Mouse (Mus musculus): ENCODE data around the gene Phf21a. TPM values are rescaled to one million over a fixed set of nuclear protein-coding genes. Genes with fewer than 3 reads are reported as not detected.
A peak's percentile ranks its signal among the peaks of the same experiment; 100 is the strongest.

The Phf21a gene
- polyA plus RNA-seq (2014; fragmentation: Nextera tagmentation; extraction: Ambion mirVana): 32.1 and 34.1 TPM in 2 replicates

DNA sequence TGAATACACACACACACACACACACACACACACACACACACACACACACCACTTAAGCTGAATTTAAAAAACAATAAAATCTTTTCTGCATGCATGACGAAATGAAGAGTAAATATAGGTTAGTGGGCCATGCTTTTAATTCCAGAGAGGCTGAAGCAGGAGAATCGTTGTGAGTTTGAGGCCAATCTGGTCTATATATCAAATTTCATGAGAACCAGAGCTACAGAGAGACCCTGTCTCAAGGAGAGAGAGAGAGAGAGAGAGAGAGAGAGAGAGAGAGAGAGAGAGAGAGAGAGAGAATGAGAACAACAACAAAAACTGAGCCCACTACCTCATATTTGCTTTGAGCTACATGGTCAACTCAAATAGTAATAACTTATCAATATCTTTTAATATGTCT lies at the start of gene Phf21a:
Phf21a (plus strand) TSS at position 301 of the 400 bp plus-strand sequence.
- no peak within 1 kb of the TSS for H3K4me2 ChIP-seq (ENCODE audit: low read depth)
- no peak for ATAC-seq (ENCODE audit: insufficient read depth, low FRiP score, low TSS enrichment)
- no peak for DNase-seq (ENCODE audit: low spot score)
- 83% methylated on average over 2 of the region's 2 CpGs for WGBS
- no peak within 1 kb of the TSS for H3K27ac ChIP-seq (ENCODE audit: low read depth, low read length)
- no peak within 1 kb of the TSS for H3K4me3 ChIP-seq (ENCODE audit: low read depth, low read length)
- H3K27me3 ChIP-seq (ENCODE audit: control insufficient read depth, insufficient read depth, low read length): no peaks in the 10 kb centered on the region
- H3K36me3 ChIP-seq (ENCODE audit: control insufficient read depth, insufficient read depth, low read length): no peaks in the 10 kb centered on the region
- no peaks in the 10 kb centered on the region for H3K9me3 ChIP-seq (ENCODE audit: control insufficient read depth, low read length)
- H3K4me1 ChIP-seq (ENCODE audit: control insufficient read depth, insufficient read depth, low read length): no peaks in the 10 kb centered on the region
- H3K9ac ChIP-seq (ENCODE audit: low read length): no peak within 1 kb of the TSS

DNA sequence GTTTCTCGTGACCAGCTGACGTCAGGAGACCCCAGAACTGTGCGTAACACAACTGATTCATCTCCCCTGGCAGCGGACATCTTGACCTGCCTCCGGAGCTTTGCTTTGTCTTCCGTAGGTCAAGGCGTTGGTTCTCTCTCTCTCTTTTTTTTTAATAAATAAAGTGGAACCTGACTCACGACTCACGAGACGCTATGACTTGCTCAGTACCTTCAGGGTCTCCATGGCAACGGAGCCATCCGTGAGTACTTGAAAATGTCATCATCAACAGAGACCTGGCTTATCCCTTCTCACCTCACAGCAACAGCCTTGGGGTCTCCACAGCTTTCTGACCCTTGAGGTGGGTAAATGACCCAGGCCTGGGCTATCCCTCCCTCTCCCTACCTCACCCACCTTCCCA lies 49.6 kb upstream of the Phf21a start:
- WGBS: 84% methylated on average over 12 of the region's 12 CpGs
- Histone ChIP-seq H3K27ac (ENCODE audit: low read depth, low read length) (no peak overlapping the region), H3K9ac (ENCODE audit: low read length) (no peak overlapping the region), H3K9me3 (ENCODE audit: control insufficient read depth, low read length) (no peaks in the 10 kb centered on the region), H3K4me2 (ENCODE audit: low read depth) (no peak overlapping the region), H3K27me3 (ENCODE audit: control insufficient read depth, insufficient read depth, low read length) (no peaks in the 10 kb centered on the region), H3K4me3 (ENCODE audit: low read depth, low read length) (no peak overlapping the region), H3K4me1 (ENCODE audit: control insufficient read depth, insufficient read depth, low read length) (no peaks in the 10 kb centered on the region), H3K36me3 (ENCODE audit: control insufficient read depth, insufficient read depth, low read length) (no peaks in the 10 kb centered on the region)
- no peak for DNase-seq (ENCODE audit: low spot score)
- no peak for ATAC-seq (ENCODE audit: insufficient read depth, low FRiP score, low TSS enrichment)

DNA sequence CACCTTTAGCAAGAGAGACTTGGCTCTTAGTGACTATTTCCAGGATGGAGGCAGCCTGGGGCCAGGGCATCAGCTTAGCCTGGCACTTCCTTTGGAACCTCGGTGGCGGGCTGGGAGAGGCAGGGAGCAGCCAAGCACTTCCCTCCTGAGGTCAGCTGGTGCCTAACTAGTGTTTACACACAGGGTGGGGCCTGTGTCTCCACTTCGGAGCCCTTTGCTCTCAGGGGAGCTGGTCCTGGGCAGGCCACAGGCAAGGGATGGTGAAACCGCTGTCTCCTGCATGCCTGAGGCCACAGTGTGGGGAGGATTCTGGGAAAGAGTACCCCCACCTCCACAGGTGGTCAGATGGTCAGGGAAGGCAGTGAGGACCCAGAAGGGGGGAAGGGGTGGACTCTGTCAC lies 45.3 kb upstream of the Phf21a start:
- DNase-seq (ENCODE audit: low spot score) (no peak), ATAC-seq (ENCODE audit: insufficient read depth, low FRiP score, low TSS enrichment) (no peak)
- H3K4me3 ChIP-seq (ENCODE audit: low read depth, low read length): no peak overlapping the region
- no peak overlapping the region for H3K9ac ChIP-seq (ENCODE audit: low read length)
- H3K9me3 ChIP-seq (ENCODE audit: control insufficient read depth, low read length): no peaks in the 10 kb centered on the region
- no peaks in the 10 kb centered on the region for H3K27me3 ChIP-seq (ENCODE audit: control insufficient read depth, insufficient read depth, low read length)
- 28% methylated on average over 4 of the region's 4 CpGs for WGBS
- H3K4me2 ChIP-seq (ENCODE audit: low read depth): no peak overlapping the region
- H3K27ac ChIP-seq (ENCODE audit: low read depth, low read length): no peak overlapping the region
- H3K36me3 ChIP-seq (ENCODE audit: control insufficient read depth, insufficient read depth, low read length): no peaks in the 10 kb centered on the region
- H3K4me1 ChIP-seq (ENCODE audit: control insufficient read depth, insufficient read depth, low read length): no peaks in the 10 kb centered on the region

DNA sequence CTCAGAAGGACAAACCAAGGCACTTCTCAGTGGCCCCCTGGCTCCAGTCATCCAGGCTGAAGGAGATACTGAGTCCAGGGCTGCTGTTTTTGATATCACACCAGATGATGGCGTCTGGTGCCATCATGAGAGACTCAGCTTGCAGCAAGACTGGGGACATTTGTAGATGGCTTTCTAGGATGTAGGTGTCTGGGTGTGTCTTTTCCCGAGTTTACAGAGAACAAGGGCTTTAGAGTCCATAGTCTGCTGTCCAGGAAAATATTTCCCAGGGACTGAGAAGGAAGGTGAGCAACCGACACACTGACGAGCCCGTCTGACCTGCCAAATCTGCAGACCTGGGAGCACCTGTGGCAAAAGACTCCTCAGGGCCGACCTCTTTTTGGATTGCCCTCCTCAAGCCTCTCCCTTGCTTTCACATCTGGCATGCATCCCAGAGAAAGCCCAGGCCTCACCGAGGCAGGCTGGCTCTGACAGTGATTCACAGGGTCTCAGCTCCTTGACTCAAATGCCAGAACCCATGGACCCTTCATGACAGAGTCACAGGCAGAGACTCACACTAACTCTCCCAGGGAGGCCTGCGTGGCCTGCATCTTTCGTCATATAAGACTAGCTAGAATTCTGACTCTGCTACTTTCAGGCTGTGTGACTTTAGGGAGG lies 44.8 kb upstream of the Phf21a start:
- Histone ChIP-seq H3K4me1 (ENCODE audit: control insufficient read depth, insufficient read depth, low read length) (no peaks in the 10 kb centered on the region), H3K9me3 (ENCODE audit: control insufficient read depth, low read length) (no peaks in the 10 kb centered on the region), H3K4me3 (ENCODE audit: low read depth, low read length) (no peak overlapping the region), H3K36me3 (ENCODE audit: control insufficient read depth, insufficient read depth, low read length) (no peaks in the 10 kb centered on the region), H3K4me2 (ENCODE audit: low read depth) (no peak overlapping the region), H3K27ac (ENCODE audit: low read depth, low read length) (no peak overlapping the region), H3K9ac (ENCODE audit: low read length) (no peak overlapping the region), H3K27me3 (ENCODE audit: control insufficient read depth, insufficient read depth, low read length) (no peaks in the 10 kb centered on the region)
- WGBS: 72% methylated on average over 9 of the region's 9 CpGs
- DNase-seq (ENCODE audit: low spot score) (no peak), ATAC-seq (ENCODE audit: insufficient read depth, low FRiP score, low TSS enrichment) (no peak)

DNA sequence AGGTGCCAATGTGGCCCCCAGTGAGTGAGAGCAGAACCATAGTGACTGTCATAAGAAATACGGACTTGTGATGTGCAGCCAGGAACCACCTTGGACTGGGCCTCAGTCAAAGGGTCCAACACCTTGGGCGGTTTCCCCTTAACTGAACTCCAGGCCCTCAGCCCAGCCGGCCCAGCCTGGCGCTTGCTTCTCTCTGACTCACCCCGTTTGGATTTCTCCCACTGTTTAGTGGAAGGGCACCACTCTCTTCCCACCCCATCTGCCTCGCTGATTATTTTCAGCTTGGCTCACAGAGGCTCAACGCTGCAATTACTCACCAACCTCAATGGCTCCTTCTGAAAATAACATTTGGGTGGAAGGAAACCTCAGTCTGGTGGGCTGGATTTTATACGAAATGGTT lies 40.7 kb upstream of the Phf21a start:
- no peak for DNase-seq (ENCODE audit: low spot score)
- WGBS: 84% methylated on average over 8 of the region's 8 CpGs
- Histone ChIP-seq H3K4me3 (ENCODE audit: low read depth, low read length) (no peak overlapping the region), H3K27ac (ENCODE audit: low read depth, low read length) (no peak overlapping the region), H3K9ac (ENCODE audit: low read length) (no peak overlapping the region), H3K4me2 (ENCODE audit: low read depth) (no peak overlapping the region), H3K9me3 (ENCODE audit: control insufficient read depth, low read length) (no peaks in the 10 kb centered on the region), H3K36me3 (ENCODE audit: control insufficient read depth, insufficient read depth, low read length) (no peaks in the 10 kb centered on the region), H3K27me3 (ENCODE audit: control insufficient read depth, insufficient read depth, low read length) (peaks cover 5% of the 10 kb centered on the region), H3K4me1 (ENCODE audit: control insufficient read depth, insufficient read depth, low read length) (peaks cover 7% of the 10 kb centered on the region; the same call in 1 of the 2 replicates)
- ATAC-seq (ENCODE audit: insufficient read depth, low FRiP score, low TSS enrichment): no peak

DNA sequence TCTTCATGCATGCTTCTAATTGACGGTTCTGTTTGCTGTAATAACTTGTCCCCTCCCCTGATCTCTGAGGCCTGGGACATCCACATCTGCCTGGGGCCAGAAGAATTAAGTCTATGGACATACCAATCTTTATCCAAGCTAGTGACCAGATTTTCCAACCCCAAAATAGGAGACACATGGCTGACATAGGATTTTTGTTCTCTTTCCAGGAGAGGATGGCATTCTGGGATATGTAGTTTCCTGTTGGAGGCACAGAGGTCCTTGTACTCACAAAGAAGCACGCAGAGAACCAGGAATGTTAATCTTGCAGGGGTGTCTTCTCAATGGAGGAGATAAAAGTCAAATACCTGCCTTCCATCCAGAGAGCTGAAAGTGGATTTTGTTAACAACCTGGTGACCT lies 40.2 kb upstream of the Phf21a start:
- no peak overlapping the region for H3K9ac ChIP-seq (ENCODE audit: low read length)
- H3K27ac ChIP-seq (ENCODE audit: low read depth, low read length): no peak overlapping the region
- DNase-seq (ENCODE audit: low spot score) (no peak), ATAC-seq (ENCODE audit: insufficient read depth, low FRiP score, low TSS enrichment) (no peak)
- peaks cover 7% of the 10 kb centered on the region; the same call in 1 of the 2 replicates for H3K4me1 ChIP-seq (ENCODE audit: control insufficient read depth, insufficient read depth, low read length)
- H3K27me3 ChIP-seq (ENCODE audit: control insufficient read depth, insufficient read depth, low read length): peaks cover 5% of the 10 kb centered on the region
- 57% methylated on average over 2 of the region's 2 CpGs for WGBS
- H3K36me3 ChIP-seq (ENCODE audit: control insufficient read depth, insufficient read depth, low read length): no peaks in the 10 kb centered on the region
- H3K9me3 ChIP-seq (ENCODE audit: control insufficient read depth, low read length): no peaks in the 10 kb centered on the region
- no peak overlapping the region for H3K4me3 ChIP-seq (ENCODE audit: low read depth, low read length)
- H3K4me2 ChIP-seq (ENCODE audit: low read depth): no peak overlapping the region

DNA sequence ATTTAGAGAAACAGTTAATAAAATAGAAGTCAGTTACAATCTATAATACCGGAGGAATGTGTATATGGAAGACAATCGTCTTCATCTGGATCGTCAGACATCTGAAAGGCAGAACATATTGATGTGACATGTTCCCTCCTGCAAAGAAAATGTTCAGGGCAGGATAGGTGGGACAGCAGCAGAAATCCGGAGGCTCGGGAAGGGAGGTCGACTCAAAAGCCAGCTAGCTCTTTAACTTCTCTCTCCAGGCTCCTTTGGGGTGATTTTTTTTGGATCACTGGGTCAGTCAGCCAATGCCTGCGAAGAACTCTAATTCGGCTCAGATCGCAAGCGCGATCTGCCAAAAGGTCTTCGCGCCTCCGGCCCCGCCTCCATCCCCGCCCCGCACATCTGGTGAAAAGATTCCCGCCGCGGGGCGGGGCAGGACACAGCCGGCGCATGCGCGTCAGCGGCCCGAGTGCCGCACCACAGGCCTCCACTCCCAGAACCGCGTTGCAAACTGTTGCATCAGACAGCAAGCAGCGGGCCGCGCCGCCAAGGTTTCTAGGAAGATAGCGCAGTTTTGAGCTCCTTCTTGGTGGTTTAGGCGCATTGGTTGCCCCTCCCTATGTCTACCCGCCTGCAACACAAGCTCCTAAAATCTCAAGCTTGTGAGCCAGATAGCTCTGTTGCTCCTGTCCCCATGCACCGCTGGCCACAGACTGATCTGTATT lies 37.7 kb upstream of the Phf21a start:
- Histone ChIP-seq H3K9ac (ENCODE audit: low read length) (peak overlapping the region; percentile 31), H3K27me3 (ENCODE audit: control insufficient read depth, insufficient read depth, low read length) (peaks cover 17% of the 10 kb centered on the region)

DNA sequence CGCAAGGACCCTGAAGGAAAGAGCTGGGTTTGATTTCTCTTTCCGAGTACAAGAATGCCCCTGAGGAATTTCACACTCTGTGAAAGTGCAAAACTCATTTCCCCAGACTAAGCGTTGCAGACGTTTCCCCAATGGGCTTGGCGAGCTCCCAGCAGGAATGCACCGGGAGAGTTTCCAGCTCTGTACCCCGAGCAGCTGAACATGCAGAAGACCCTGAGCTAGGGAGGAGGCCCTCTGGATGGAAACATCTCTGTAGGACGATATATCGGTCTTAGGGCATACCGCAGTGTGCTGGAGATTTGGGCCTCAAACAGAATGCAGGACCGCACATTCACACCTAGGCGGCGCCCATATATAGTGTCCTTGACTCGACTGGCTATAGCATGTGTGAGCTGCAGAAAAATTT lies 37.1 kb upstream of the Phf21a start:
- peak; percentile 75 for DNase-seq (ENCODE audit: low spot score)
- Histone ChIP-seq H3K9ac (ENCODE audit: low read length) (peak overlapping the region; percentile 31), H3K36me3 (ENCODE audit: control insufficient read depth, insufficient read depth, low read length) (no peaks in the 10 kb centered on the region), H3K4me2 (ENCODE audit: low read depth) (peak overlapping the region; percentile 67), H3K4me3 (ENCODE audit: low read depth, low read length) (peak overlapping the region; percentile 25), H3K9me3 (ENCODE audit: control insufficient read depth, low read length) (no peaks in the 10 kb centered on the region), H3K27ac (ENCODE audit: low read depth, low read length) (0 out of 2 replicates have a peak overlapping the region, but pooled peaks have one; percentile 29), H3K27me3 (ENCODE audit: control insufficient read depth, insufficient read depth, low read length) (peaks cover 22% of the 10 kb centered on the region), H3K4me1 (ENCODE audit: control insufficient read depth, insufficient read depth, low read length) (peaks cover 10% of the 10 kb centered on the region; the same call in 1 of the 2 replicates)
- ATAC-seq (ENCODE audit: insufficient read depth, low FRiP score, low TSS enrichment): peak; percentile 32; the same call in 1 of the 2 replicates
- 2% methylated on average over 14 of the region's 14 CpGs for whole genome bisulfite sequencing

More for the DNA sequence above, 37.7 kb upstream of the Phf21a start:
- Histone ChIP-seq H3K36me3 (ENCODE audit: control insufficient read depth, insufficient read depth, low read length) (no peaks in the 10 kb centered on the region), H3K9me3 (ENCODE audit: control insufficient read depth, low read length) (no peaks in the 10 kb centered on the region), H3K4me2 (ENCODE audit: low read depth) (peak overlapping the region; percentile 67), H3K27ac (ENCODE audit: low read depth, low read length) (0 out of 2 replicates have a peak overlapping the region, but pooled peaks have one; percentile 29), H3K4me3 (ENCODE audit: low read depth, low read length) (peak overlapping the region; percentile 25), H3K4me1 (ENCODE audit: control insufficient read depth, insufficient read depth, low read length) (peaks cover 10% of the 10 kb centered on the region; the same call in 1 of the 2 replicates)
- DNase-seq (ENCODE audit: low spot score) (peak; percentile 95), ATAC-seq (ENCODE audit: insufficient read depth, low FRiP score, low TSS enrichment) (peak; percentile 35; the same call in 1 of the 2 replicates)
- 3% methylated on average over 38 of the region's 38 CpGs for WGBS

All from neural tube, embryonic 11.5 days (tissue).